Mouse (Mus musculus) lung, postnatal 36 days (tissue): Measurements from ENCODE around the gene Grb10.
A peak's percentile ranks its signal among the peaks of the same experiment; 100 is the strongest.

Experiments used
- DNase-seq: peaks from one replicate; pipeline ENCODE4 v3.0.0; 2022; ENCODE audit warnings: mixed read lengths

Gene Grb10

DNA sequence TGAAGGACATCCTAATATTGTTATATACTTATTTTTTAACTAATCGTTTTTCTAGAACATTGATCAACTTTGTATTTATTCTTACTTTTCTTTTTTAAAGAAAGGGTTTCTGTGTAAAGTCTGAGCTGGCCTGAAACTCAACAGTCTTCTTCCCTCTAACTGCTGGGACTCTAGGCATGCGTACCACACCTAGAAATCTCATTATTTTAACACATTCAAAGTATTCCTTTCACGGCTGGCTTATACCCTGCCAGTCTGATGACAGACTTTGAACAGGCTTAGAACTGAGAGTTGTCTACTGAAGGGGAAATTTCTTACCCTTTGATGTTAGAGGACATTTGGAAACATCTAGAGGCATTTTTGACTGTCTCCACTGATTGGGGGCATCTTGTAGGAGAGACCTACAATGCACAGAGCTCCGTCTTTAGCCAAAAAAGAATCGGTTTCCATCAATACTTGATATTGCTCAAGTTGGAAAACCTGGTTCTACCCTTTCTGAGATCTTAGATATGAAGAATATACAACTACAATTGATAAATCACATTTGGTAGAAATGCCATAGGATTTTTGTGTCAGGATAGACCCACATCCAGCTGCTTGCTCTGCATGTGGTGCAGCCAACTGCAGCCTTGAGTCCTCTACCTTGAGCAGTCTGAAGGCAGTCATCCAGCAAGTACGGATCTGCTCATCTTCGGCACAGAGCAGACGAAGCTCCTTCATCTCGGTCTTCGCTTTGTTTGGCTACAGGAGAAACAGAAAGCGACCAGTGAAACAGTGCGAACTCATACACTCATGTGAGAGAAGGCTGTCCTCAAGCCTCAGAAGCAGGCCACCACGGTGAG lies 95.0 kb downstream of the Grb10 start:
- no peak for DNase-seq

DNA sequence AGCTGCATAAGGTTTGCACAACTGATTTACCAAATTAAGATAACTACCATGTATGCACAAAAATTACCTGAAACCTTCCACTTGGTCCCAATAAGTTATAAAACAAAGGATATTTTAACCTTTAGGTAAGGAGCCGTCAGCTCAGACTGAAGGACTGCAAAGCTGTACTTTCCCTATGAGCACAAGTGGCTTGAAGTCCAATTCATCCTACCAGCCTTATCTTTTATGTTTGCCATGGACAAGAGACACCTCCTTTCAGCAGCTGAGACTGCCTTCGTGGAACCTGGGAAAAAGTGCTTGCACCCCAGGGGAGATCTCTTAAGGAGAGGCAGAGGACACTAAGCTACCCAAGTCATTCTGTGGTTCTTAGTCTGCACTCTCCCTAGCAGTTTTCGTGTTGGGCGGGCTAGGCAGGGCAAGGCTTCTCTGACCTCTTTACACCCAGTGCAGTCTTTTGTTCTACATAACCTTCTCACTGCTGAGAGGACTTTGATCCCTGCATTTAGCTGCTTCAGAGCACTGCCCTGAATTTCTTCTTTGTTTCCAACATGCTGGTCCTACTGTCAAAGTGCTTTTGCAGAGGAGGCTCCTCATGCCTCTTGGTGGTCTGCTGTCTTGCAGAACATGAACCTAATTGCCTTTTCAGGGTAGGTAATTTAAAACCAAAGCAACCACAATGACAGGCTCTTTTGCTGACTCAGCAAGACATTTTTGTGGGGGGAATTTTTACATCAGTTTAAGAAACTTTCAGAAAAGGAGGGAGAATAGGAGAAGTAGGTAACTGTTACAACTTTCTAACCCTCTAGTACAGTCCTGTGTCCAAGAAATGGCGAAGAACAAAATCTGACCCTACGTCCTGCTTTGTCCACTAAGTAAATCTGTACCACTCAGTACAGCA lies 95.9 kb downstream of the Grb10 start:
- DNase-seq, result no peak

GRCm38 (mm10) chr11:11940833-11941681 lies 97.4 kb downstream of the Grb10 start:
- no peak for DNase-seq

DNA sequence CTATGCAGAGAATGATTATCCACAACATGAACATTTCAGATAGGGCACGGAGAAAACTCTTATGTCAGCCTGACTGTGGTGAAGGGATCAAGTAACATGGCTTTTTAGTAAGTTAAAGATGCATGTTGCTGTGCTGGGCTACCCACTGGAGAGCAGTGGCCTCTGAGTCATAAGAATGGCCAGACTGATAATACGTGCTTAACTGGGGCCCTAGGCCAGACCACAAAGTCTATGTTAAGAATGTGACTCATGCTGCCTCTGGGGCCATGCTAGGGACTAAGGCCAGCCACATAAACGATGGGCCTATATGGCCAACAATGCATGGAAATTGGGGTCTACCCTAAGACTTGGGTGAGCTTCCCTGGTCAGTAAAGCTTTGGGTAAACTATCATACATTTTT lies 98.9 kb downstream of the Grb10 start:
- no peak for DNase-seq

DNA sequence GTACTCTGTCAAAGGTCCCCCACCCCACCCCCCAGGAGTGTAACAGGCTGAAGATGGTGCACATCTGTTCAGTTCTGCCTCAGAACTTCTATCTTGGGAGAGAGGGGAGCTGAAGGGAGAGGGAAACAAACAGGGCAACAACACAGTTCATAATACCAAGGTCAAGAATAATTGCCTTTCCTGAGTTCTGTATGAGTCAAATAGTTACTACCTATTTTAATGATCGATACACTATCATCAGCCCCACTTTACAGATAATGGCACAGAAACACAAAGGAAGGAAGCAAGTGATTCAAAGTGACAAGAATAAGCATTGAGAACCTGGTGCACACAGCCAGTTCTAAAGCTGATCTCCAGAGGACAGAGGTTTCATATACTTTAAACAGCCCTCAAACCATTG lies 99.9 kb downstream of the Grb10 start:
- DNase-seq, result no peak

- DNase-seq, result no peak
These were observed 101.0 kb downstream of the Grb10 start for GRCm38 (mm10) chr11:11937340-11938030.

- DNase-seq, result no peak
These were observed 103.7 kb downstream of the Grb10 start for GRCm38 (mm10) chr11:11934808-11935207.

DNA sequence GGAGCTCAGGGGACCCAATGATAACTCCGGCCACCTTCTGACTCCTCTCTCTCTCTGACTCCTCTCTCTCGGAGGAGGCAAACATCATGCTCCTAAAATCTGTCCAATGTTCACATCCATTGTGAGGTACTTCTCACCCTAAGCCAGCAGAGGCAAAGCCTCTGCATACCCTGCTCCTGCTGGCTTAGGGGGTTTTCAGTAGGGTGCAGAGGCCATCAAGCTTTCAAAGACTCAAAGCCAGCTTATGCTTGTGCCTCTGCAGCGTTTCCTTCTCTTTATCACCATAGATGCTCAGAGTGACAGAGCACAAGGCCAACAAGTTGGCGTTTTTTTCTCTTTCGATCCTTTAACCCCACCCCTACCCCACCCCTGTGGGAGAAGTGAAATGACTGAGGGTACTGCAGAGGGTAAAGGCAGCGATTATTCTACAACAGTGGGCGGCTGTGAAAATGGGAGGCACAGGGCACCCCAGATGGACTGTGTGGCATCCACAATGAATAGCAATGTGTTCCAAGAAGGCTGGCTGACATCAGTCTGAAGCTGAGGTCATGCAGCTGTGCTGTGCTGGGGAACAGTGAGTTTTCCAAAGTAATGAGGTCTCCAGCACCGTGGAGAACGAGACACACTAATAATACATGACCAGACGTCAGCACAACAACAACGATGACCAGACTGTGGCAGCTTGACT lies 106.2 kb downstream of the Grb10 start:
- DNase-seq, result peak; percentile 18

DNA sequence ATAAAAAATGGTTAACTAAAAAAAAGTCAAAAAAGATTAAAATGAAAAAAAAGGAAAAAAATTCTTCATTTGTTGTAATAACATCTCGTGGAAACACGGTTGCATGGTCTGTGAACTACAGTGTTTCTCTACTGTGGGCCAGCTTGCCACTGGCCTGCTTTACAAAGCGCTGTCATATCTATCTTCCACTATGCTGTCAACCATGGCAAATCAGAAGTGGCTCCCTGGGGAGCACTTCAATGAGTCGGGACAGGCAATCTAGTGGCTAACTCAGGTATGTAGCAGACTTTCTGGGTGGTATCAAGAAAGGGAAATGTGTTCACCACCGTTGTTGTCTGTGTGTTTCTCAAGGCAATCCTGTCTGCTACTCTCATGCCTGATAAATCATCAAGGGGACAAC lies 106.8 kb downstream of the Grb10 start:
- no peak for DNase-seq

- DNase-seq, result no peak
These were observed 108.0 kb downstream of the Grb10 start for GRCm38 (mm10) chr11:11930527-11930926.

DNA sequence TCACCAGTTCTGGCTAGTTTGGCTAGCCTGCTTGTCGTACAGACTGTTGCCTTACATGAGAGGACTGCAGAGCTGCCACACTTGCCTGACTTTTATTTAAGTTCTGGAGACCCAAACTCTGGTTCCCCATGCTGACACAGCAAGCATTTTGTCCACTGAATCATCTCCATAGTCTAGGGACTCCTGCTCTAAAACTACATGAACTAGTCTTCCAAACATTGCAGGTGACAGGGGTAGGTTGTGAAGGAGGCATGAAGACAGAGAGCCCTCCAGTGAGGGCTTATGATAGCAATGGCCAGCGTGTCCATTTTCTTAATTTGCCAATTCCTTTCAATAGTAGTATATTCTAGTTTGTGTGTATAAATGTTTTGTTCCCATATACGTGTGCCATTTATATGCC lies 109.4 kb downstream of the Grb10 start:
- no peak for DNase-seq

GRCm38 (mm10) chr11:11928586-11928985 lies 109.9 kb downstream of the Grb10 start:
- DNase-seq, result no peak

GRCm38 (mm10) chr11:11923900-11924299 lies 114.6 kb downstream of the Grb10 start:
- DNase-seq, result no peak

GRCm38 (mm10) chr11:11923345-11923744 lies 115.1 kb downstream of the Grb10 start:
- no peak for DNase-seq

DNA sequence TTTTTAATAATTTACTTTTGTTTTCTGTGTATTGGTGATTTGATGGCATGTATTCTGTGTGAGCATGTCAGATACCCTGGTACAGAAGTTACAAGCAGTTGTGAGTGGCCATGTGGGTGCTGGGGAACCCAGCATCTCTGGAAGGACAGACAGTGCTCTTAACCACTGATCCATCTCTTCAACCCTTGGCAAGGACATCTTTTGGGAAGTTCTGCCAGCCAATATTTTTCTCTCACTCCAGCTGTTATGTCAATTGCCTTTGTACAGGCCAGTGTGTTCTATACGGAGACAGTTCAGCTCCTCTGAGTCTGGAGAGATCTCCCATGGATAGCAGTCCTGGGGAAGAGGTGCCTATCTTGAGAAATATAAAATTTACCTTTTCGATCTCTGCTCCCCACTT lies 116.4 kb downstream of the Grb10 start:
- no peak for DNase-seq

GRCm38 (mm10) chr11:11907703-11908413 lies 130.6 kb downstream of the Grb10 start:
- DNase-seq, result peak; percentile 44

GRCm38 (mm10) chr11:11905518-11905917 lies 133.0 kb downstream of the Grb10 start:
- DNase-seq, result no peak

GRCm38 (mm10) chr11:11904995-11905394 lies 133.5 kb downstream of the Grb10 start:
- no peak for DNase-seq

DNA sequence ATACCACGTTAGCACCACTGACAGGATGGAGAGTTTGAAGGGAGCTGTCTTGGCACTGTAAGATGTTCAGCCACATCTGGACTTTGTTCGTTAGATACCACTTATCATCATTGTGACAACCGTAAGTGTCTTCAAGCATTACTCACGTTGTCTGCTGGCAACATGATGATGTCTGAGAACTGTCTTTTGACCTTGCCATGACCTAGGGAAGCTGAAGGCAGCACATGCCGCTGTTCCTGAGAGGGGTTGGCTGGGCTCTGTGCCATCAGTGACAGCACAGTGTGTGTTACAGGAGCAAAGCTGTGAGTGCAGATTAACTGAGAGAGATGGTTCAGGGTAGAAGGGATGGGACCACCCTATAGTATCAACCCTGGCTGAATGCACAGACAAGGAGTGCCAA lies 137.0 kb downstream of the Grb10 start:
- DNase-seq, result peak; percentile 47

GRCm38 (mm10) chr11:11898496-11898895 lies 140.0 kb downstream of the Grb10 start:
- DNase-seq, result no peak
